Mouse (Mus musculus): Measurements from ENCODE around the gene Lasp1. TPM values are rescaled to one million over a fixed set of nuclear protein-coding genes. Genes with fewer than 3 reads are reported as not detected.

Gene Lasp1
- polyA plus RNA-seq, 1 experiment: 77.7 TPM

GRCm38 (mm10) chr11:97816916-97817315, 18.1 kb downstream of the Lasp1 start:
- Histone ChIP-seq H3K36me3 (replicated peaks; ENCODE audit: low read length) (peaks cover 99% of the 10 kb centered on the region), H3K4me3 (replicated peaks) (peak overlapping the region; percentile 56), H3K27me3 (replicated peaks) (no peaks in the 10 kb centered on the region), H3K9me3 (no peaks in the 10 kb centered on the region), H3K4me1 (peaks cover 94% of the 10 kb centered on the region)
- TF ChIP-seq GATA1 (IDR thresholded peaks at IDR 0.05; ENCODE audit: borderline replicate concordance, low read length): no peak
- TF ChIP-seq FLI1 (IDR thresholded peaks at IDR 0.05; ENCODE audit: low read length): no peak

GRCm38 (mm10) chr11:97817379-97817778, 18.6 kb downstream of the Lasp1 start:
- TF ChIP-seq GATA1 (IDR thresholded peaks at IDR 0.05; ENCODE audit: borderline replicate concordance, low read length) (no peak), FLI1 (IDR thresholded peaks at IDR 0.05; ENCODE audit: low read length) (no peak)
- Histone ChIP-seq H3K27me3 (replicated peaks) (no peaks in the 10 kb centered on the region), H3K4me3 (replicated peaks) (no peak overlapping the region), H3K4me1 (peaks cover 98% of the 10 kb centered on the region), H3K9me3 (no peaks in the 10 kb centered on the region), H3K36me3 (replicated peaks; ENCODE audit: low read length) (peaks cover 99% of the 10 kb centered on the region)

GRCm38 (mm10) chr11:97818003-97818402, 19.2 kb downstream of the Lasp1 start:
- Histone ChIP-seq H3K4me1 (peaks cover 98% of the 10 kb centered on the region), H3K9me3 (no peaks in the 10 kb centered on the region), H3K4me3 (replicated peaks) (peak overlapping the region; percentile 20), H3K27me3 (replicated peaks) (no peaks in the 10 kb centered on the region), H3K36me3 (replicated peaks; ENCODE audit: low read length) (peaks cover 99% of the 10 kb centered on the region)
- no peak for TF ChIP-seq GATA1 (IDR thresholded peaks at IDR 0.05; ENCODE audit: borderline replicate concordance, low read length)
- TF ChIP-seq FLI1 (IDR thresholded peaks at IDR 0.05; ENCODE audit: low read length): no peak

- Histone ChIP-seq H3K9me3 (no peaks in the 10 kb centered on the region), H3K27me3 (replicated peaks) (no peaks in the 10 kb centered on the region), H3K4me3 (replicated peaks) (peak overlapping the region; percentile 23), H3K4me1 (peaks cover 97% of the 10 kb centered on the region), H3K36me3 (replicated peaks; ENCODE audit: low read length) (peaks cover 98% of the 10 kb centered on the region)
- TF ChIP-seq GATA1 (IDR thresholded peaks at IDR 0.05; ENCODE audit: borderline replicate concordance, low read length): no peak
- no peak for TF ChIP-seq FLI1 (IDR thresholded peaks at IDR 0.05; ENCODE audit: low read length)
Measured at GRCm38 (mm10) chr11:97818571-97818970, 19.8 kb downstream of the Lasp1 start.

- no peak overlapping the region for H3K4me3 ChIP-seq (replicated peaks)
- H3K4me1 ChIP-seq: peaks cover 96% of the 10 kb centered on the region
- no peaks in the 10 kb centered on the region for H3K9me3 ChIP-seq
- no peaks in the 10 kb centered on the region for H3K27me3 ChIP-seq (replicated peaks)
- no peak for TF ChIP-seq GATA1 (IDR thresholded peaks at IDR 0.05; ENCODE audit: borderline replicate concordance, low read length)
- no peak for TF ChIP-seq FLI1 (IDR thresholded peaks at IDR 0.05; ENCODE audit: low read length)
- H3K36me3 ChIP-seq (replicated peaks; ENCODE audit: low read length): peaks cover 97% of the 10 kb centered on the region
Measured at GRCm38 (mm10) chr11:97819102-97819501, 20.3 kb downstream of the Lasp1 start.

- TF ChIP-seq FLI1 (IDR thresholded peaks at IDR 0.05; ENCODE audit: low read length) (no peak), GATA1 (IDR thresholded peaks at IDR 0.05; ENCODE audit: borderline replicate concordance, low read length) (no peak)
- H3K36me3 ChIP-seq (replicated peaks; ENCODE audit: low read length): peaks cover 97% of the 10 kb centered on the region
- no peaks in the 10 kb centered on the region for H3K27me3 ChIP-seq (replicated peaks)
- no peaks in the 10 kb centered on the region for H3K9me3 ChIP-seq
- no peak overlapping the region for H3K4me3 ChIP-seq (replicated peaks)
- peaks cover 96% of the 10 kb centered on the region for H3K4me1 ChIP-seq
Measured at GRCm38 (mm10) chr11:97819923-97820322, 21.1 kb downstream of the Lasp1 start.

- TF ChIP-seq GATA1 (IDR thresholded peaks at IDR 0.05; ENCODE audit: borderline replicate concordance, low read length) (no peak), FLI1 (IDR thresholded peaks at IDR 0.05; ENCODE audit: low read length) (no peak)
- H3K4me1 ChIP-seq: peaks cover 96% of the 10 kb centered on the region
- no peaks in the 10 kb centered on the region for H3K27me3 ChIP-seq (replicated peaks)
- H3K9me3 ChIP-seq: no peaks in the 10 kb centered on the region
- H3K36me3 ChIP-seq (replicated peaks; ENCODE audit: low read length): peaks cover 97% of the 10 kb centered on the region
- H3K4me3 ChIP-seq (replicated peaks): peak overlapping the region; percentile 62
Measured at GRCm38 (mm10) chr11:97820840-97821239, 22.0 kb downstream of the Lasp1 start.

GRCm38 (mm10) chr11:97821401-97822064, 22.7 kb downstream of the Lasp1 start:
- TF ChIP-seq GATA1 (IDR thresholded peaks at IDR 0.05; ENCODE audit: borderline replicate concordance, low read length): no peak
- H3K4me3 ChIP-seq (replicated peaks): peak overlapping the region; percentile 68
- H3K36me3 ChIP-seq (replicated peaks; ENCODE audit: low read length): peaks cover 97% of the 10 kb centered on the region
- no peaks in the 10 kb centered on the region for H3K9me3 ChIP-seq
- no peaks in the 10 kb centered on the region for H3K27me3 ChIP-seq (replicated peaks)
- H3K4me1 ChIP-seq: peaks cover 97% of the 10 kb centered on the region

GRCm38 (mm10) chr11:97822840-97823603, 24.2 kb downstream of the Lasp1 start:
- H3K4me1 ChIP-seq: peaks cover 97% of the 10 kb centered on the region
- no peaks in the 10 kb centered on the region for H3K9me3 ChIP-seq
- no peak overlapping the region for H3K4me3 ChIP-seq (replicated peaks)
- H3K27me3 ChIP-seq (replicated peaks): no peaks in the 10 kb centered on the region
- TF ChIP-seq FLI1 (IDR thresholded peaks at IDR 0.05; ENCODE audit: low read length) (no peak), GATA1 (IDR thresholded peaks at IDR 0.05; ENCODE audit: borderline replicate concordance, low read length) (no peak)
- H3K36me3 ChIP-seq (replicated peaks; ENCODE audit: low read length): peaks cover 97% of the 10 kb centered on the region

GRCm38 (mm10) chr11:97824168-97824567, 25.4 kb downstream of the Lasp1 start:
- Histone ChIP-seq H3K4me3 (replicated peaks) (no peak overlapping the region), H3K36me3 (replicated peaks; ENCODE audit: low read length) (peaks cover 97% of the 10 kb centered on the region), H3K27me3 (replicated peaks) (no peaks in the 10 kb centered on the region), H3K9me3 (no peaks in the 10 kb centered on the region), H3K4me1 (peaks cover 97% of the 10 kb centered on the region)
- TF ChIP-seq GATA1 (IDR thresholded peaks at IDR 0.05; ENCODE audit: borderline replicate concordance, low read length) (no peak), FLI1 (IDR thresholded peaks at IDR 0.05; ENCODE audit: low read length) (no peak)

All from megakaryocyte, embryonic 14.5 days (primary cell).